Mouse (Mus musculus) bone marrow, adult 2 months (tissue): ENCODE measurements around the gene Fam178b. TPM values are rescaled to one million over a fixed set of nuclear protein-coding genes. Genes with fewer than 3 reads are reported as not detected.

Experiments used
- H3K27ac ChIP-seq: fragments of 200-500 bp; 2 replicates; pipeline ENCODE4 v1.5.1; 2012; ENCODE audit warnings: low read depth, mild to moderate bottlenecking, control low read depth, inconsistent platforms, low read length; ENCODE audit not compliant: control insufficient read depth, poor library complexity, insufficient read depth
- H3K4me1 ChIP-seq: fragments of 200-500 bp; 2 replicates; pipeline ENCODE4 v1.6.1; 2011; ENCODE audit warnings: low read length; ENCODE audit not compliant: control insufficient read depth, insufficient read depth
- H3K4me3 ChIP-seq: fragments of 200-500 bp; replicated peaks from 2 replicates; pipeline ENCODE3; 2011; ENCODE audit warnings: mild to moderate bottlenecking, low read depth, low read length, control low read depth; ENCODE audit not compliant: control insufficient read depth
- CTCF ChIP-seq: fragments of 200-500 bp; IDR thresholded peaks from 2 replicates; pipeline ENCODE4 v1.5.1; 2011; ENCODE audit warnings: low read length, control low read depth; ENCODE audit not compliant: control insufficient read depth, insufficient read depth
- POLR2A ChIP-seq: fragments of 200-500 bp; IDR thresholded peaks from 2 replicates; pipeline ENCODE4 v1.6.1; 2011; ENCODE audit warnings: low read depth, mild to moderate bottlenecking, control low read depth, low read length, borderline replicate concordance; ENCODE audit not compliant: control insufficient read depth
- WGBS: fragments of 180-500 bp; shearing (Covaris S2); methylation state at CpG from one replicate; pipeline ENCODE4 v1.1.7; 2018; 5-methylcytosine and 5-hydroxymethylcytosine counted together
- polyA plus RNA-seq: library from polyadenylated mRNA; stranded (reverse); fragments of >200 nt; gene quantifications from 2 replicates; pipeline ENCODE4 v1.2.4, GENCODE M21; 2011; ENCODE audit warnings: low replicate concordance; ENCODE audit not compliant: missing spikeins, insufficient read depth, insufficient read length

Gene Fam178b
- polyA plus RNA-seq, 1 experiment, result not detected

DNA sequence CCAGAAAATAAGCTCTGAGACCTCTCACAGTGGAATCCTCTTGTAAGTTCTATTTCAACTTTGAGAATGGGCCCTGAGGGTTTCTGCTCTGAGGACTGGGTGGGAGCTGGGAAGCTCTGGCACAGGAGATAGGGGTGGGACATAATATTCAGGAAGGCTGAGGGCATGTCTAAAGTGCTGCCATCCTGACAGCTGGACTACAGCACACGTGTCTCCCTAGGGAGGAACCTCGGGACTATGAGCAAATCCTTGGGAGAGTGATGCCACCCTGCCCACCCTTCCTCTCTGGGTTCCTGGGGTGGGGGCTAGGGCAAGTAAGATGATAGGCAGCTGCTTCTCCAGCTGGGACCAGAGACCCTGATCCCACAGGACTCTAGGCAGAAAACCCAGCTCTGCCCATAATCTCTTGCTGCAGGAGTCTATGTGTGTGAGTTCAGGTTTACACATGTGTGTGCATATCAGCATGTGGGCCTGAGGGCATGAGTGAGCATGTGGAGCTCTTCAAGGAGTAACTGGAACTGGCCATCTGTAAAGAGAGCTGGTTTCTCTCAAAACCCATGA, 110.8 kb downstream of the Fam178b start:
- TF ChIP-seq CTCF, result no peak
- TF ChIP-seq POLR2A, result no peak
- Histone ChIP-seq H3K4me1 (no peaks in the 10 kb centered on the region; the same call in 1 of the 2 replicates), H3K4me3 (no peak overlapping the region), H3K27ac (no peak overlapping the region)
- WGBS, result 49% methylated on average over 2 of the region's 2 CpGs

DNA sequence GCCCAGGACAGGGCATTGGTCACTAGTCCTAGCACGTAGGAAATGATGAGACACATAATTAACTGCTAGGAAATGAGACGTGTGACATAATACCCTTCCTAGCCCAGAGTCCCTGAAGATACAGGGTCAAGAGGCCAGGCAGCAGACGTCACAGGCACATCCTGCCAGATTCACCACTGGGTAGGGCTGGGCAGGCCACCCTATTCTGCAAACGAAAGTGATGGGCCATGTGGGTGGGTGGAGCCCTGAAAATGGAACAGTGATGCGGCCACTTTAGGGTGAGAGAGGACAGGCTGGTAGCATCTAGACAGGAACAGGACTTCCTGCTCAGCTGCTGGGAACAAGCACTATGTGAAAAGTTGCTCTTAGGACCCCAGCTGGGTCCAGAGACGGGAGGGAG, 111.4 kb downstream of the Fam178b start:
- TF ChIP-seq CTCF (no peak), POLR2A (no peak)
- 11% methylated on average over 6 of the region's 6 CpGs for WGBS
- no peaks in the 10 kb centered on the region; the same call in 1 of the 2 replicates for H3K4me1 ChIP-seq
- no peak overlapping the region for H3K27ac ChIP-seq
- H3K4me3 ChIP-seq, result no peak overlapping the region

- Histone ChIP-seq H3K4me1 (no peaks in the 10 kb centered on the region; the same call in 1 of the 2 replicates), H3K27ac (no peak overlapping the region)
- 86% methylated on average over 5 of the region's 5 CpGs for WGBS
Measured at GRCm38 (mm10) chr1:36570320-36570719, 112.7 kb downstream of the Fam178b start.

DNA sequence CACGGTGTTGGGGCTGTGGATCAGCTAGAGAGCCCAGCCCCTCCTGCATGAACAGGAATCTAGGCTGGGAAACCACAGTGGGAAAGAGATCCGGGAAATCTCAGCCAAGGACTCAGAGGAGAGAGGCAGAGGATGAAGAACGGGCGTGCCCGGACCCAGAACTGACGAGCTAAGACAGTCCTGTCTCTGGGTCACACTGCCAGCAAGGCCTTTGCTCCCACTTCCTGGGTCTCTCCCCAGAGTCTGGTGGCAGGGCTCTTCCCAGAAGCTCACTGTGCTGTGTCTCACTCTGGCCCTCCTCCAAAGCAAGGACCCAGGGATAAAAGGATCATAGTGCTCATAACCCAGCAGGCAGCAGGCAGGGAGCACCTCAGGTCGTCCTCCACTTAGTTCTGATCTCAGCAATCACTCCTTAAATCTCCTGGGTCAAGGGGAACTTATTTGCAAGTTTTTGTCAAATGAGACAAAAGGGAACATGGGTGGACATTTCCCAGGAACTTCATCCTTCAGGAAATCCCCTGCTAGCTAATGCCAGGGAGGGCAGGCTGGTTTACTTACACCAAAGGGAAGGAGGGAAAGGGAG, 113.2 kb downstream of the Fam178b start:
- WGBS, result 41% methylated on average over 7 of the region's 7 CpGs
- no peak overlapping the region for H3K4me3 ChIP-seq
- H3K27ac ChIP-seq, result no peak overlapping the region
- H3K4me1 ChIP-seq, result no peaks in the 10 kb centered on the region; the same call in 1 of the 2 replicates
- no peak for TF ChIP-seq POLR2A
- no peak for TF ChIP-seq CTCF

More at GRCm38 (mm10) chr1:36570320-36570719, 112.7 kb downstream of the Fam178b start:
- no peak overlapping the region for H3K4me3 ChIP-seq
- TF ChIP-seq POLR2A, result no peak
- no peak for TF ChIP-seq CTCF

DNA sequence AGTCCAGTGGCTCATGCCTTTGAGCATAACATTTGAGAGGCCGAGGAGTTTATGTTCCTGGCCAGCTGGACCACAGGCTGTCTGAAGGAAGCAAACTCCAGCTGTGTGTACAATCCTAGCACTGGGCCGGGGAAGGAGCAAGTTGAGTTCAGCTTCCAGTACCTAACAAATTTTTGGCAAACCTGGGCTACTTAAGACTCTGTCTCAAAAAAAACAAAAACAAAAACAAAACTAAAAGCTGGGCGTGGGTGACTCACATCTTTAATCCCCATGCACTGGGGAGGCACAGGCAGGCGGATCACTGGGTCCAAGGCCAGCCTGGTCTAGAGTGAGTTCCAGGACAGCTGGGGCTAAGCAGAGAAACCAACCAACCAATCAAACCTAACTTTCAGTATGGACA, 114.2 kb downstream of the Fam178b start:
- H3K27ac ChIP-seq, result no peak overlapping the region

DNA sequence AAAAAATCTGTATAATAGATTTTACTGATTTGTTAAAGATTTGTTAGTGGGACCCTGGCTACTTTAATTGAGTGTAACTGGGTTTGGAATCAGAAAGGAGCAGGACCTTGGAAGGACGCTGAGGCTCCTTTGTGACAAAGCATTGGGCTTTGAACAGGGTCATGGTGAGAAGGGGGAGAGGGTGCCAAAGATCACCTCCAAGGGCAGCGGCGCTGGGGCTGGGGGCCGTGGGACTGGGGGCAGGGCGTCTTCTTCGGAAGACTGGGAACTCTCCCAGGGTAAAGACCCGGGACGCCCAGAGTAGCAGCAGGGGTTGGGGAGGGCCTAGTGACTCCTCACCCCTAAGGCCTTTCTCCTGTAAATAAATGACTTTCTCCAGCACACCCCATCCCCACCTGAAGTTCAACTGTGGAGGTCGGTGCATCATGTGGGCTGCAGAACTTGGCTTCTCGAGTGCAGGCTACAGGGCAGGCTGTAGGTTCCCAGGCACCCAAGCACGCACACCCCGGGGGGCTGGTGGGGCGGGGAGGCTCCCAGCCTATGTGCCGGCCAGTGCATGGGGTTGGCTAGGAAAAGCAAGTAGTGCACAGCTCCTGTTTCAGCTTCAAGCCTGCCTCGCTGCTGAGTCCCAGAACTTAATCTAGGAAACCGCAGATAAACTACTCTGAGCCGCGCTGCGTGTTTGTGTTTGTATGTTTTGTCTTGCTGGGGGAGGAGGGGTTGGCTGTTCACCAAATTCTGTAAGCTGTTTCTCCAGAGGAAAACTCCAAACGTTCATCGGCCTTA, 115.0 kb downstream of the Fam178b start:
- 88% methylated on average over 21 of the region's 21 CpGs for WGBS
- Histone ChIP-seq H3K4me3 (no peak overlapping the region), H3K27ac (no peak overlapping the region), H3K4me1 (no peaks in the 10 kb centered on the region; the same call in 1 of the 2 replicates)
- no peak for TF ChIP-seq CTCF
- no peak for TF ChIP-seq POLR2A

More for the DNA sequence above, 114.2 kb downstream of the Fam178b start:
- TF ChIP-seq CTCF (no peak), POLR2A (no peak)
- Histone ChIP-seq H3K4me1 (no peaks in the 10 kb centered on the region; the same call in 1 of the 2 replicates), H3K4me3 (no peak overlapping the region)
- 70% methylated on average over 4 of the region's 4 CpGs for WGBS

DNA sequence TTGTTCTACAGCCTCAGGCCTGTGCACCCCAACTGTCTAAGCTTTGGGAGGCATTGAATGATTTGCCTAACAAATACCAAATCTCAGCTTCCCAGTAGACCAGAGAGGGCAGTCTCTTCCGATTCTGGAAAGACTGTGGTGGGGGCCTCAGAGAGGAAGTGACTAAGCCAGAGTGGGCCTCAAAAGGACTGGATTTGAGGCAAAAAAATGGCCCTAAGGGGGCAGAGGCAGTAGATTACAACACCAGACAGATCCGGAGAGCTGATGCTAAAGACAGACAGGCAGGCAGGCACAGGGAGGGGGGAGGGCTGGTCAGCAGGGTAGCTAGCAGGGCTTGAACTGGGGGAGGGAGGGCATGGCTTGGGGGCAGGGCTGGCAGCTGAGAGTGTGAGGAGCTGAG, 116.6 kb downstream of the Fam178b start:
- H3K4me1 ChIP-seq, result no peaks in the 10 kb centered on the region; the same call in 1 of the 2 replicates
- 19% methylated on average over 2 of the region's 2 CpGs for WGBS
- no peak overlapping the region for H3K4me3 ChIP-seq
- no peak overlapping the region for H3K27ac ChIP-seq
- TF ChIP-seq CTCF, result no peak
- no peak for TF ChIP-seq POLR2A

DNA sequence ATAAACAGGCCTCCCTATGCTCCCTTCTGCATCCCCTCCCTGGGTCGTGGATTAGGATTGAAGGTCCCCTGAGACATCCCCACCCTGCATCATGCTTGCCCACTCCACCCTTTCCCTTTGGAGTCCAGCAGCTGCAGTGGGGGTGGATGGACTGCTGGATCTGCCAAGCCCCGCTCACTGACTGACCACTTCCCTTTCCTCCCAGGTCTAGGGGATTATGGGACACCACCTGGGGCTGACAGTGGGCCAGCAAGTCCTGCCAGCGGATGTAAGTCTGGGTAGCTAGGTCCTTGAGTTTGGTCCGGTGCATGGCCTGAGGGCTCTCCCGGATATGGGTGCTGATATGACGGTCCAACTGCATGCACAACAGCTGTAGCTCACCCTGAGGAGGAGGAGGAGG, 118.9 kb downstream of the Fam178b start:
- WGBS, result 29% methylated on average over 6 of the region's 6 CpGs
- no peak overlapping the region for H3K27ac ChIP-seq
- TF ChIP-seq CTCF (no peak), POLR2A (no peak)
- H3K4me1 ChIP-seq, result no peaks in the 10 kb centered on the region; the same call in 1 of the 2 replicates
- no peak overlapping the region for H3K4me3 ChIP-seq
